Mouse (Mus musculus) kidney, postnatal 36 days (tissue): ENCODE data around the gene Gm17018.

Experiments
- DNase-seq, 2 experiments: peaks; one replicate each; pipeline ENCODE4 v3.0.0; 2021 to 2022; ENCODE audit warnings: mixed read lengths in 2 of 2

Gm17018 gene

DNA sequence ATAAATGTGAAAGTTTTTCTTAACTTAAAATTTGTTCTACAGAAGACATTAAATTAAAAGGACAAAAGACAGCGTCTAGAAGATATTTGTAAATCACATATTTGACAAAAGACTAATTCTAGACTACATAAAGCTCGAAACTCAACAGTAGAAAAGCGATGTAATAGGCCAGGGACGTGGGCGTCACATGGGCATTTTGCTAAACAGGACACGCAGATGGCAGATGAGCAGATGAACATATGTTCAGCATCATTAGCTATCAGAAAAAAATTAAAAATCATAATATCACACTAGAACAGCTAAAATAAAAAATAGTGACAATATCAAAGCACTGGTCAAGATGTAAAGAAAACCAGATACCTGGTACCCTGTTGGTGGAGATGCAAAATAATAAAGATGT is 29.3 kb downstream of the Gm17018 start:
- DNase-seq, result no peak

GRCm38 (mm10) chr19:45591704-45592103 is 31.3 kb downstream of the Gm17018 start:
- peak; percentile 69 to 87 for DNase-seq

DNA sequence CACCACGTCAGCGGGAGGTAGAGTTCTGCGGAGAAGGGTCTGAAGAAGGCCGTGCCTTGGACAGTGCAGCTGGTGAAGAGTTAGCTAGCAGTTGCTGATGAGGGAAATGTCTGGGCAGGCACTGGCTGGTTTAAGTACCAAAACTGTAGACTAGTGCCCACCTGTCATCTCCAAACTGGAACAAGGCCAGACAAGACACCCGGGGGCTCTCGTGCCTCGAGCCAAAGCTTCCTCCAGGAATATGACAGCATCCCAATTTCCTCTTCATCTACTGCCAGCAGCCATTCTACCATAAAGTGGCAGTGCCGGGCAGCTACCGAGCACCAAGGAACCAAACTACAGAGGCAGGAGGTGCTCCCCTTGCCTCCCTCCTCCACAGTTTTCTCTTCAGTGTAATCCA is 32.5 kb downstream of the Gm17018 start:
- no peak for DNase-seq

DNA sequence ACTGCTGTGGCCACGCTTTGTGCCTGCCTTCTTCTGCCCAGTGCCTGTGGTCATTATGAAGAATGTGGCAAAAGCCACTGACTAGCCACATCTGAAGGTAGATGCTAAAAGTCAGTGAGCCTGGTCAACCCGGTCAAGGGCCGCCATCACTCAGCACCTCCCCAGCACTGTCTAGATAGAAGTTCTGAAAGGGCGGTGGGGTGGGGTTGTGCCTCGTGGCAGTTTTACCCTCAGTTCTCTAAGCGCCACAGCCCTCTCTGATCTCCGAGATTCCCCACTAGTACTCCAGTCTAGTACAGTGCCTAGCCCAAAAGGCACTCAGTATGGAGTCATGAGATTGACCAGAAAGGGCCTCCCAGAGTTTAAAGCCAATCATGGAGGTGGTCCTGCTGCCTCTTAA is 33.7 kb downstream of the Gm17018 start:
- no peak for DNase-seq

- DNase-seq, result no peak
Measured at GRCm38 (mm10) chr19:45595481-45595880, 35.1 kb downstream of the Gm17018 start.

GRCm38 (mm10) chr19:45596019-45596418 is 35.6 kb downstream of the Gm17018 start:
- no peak for DNase-seq

DNA sequence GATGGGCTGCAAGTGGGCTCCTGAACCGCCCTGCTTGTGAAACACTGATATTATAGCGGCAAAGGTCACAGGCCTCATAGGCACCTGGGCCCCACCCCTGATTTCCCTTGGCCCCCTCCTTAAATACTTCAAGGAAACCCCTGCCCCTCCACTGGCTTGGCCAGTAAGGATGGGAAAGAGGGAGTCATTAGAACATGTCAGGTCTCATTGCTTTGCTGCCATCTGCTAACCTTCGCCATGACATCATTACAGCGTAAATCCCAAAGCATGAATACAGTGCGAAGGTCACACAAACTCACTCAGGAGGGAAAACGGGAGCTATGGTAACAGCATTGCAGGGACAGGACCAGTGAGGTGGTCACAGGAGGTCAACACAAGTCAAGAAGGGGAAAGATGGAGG is 36.0 kb downstream of the Gm17018 start:
- no peak for DNase-seq

GRCm38 (mm10) chr19:45597106-45597505 is 36.7 kb downstream of the Gm17018 start:
- no peak for DNase-seq

DNA sequence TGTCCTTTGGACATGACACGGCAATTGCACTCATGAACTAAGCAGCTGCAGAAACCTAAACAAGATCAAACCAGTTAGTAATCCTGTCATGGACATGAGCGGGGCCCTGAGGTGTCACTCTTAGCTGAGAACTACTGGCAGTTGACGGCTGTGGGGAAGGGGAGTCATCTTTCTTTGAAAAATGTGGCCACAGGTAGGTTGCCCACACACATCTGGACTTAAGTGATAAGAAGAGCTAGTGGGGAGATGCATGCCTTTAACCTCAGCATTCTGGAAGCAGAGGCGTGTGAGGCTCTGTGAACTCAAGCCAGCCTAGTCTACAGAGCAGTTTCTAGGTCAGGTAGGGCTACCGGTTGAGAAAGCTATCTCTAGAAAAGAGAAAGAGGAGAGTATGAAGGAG is 42.2 kb downstream of the Gm17018 start:
- no peak for DNase-seq

DNA sequence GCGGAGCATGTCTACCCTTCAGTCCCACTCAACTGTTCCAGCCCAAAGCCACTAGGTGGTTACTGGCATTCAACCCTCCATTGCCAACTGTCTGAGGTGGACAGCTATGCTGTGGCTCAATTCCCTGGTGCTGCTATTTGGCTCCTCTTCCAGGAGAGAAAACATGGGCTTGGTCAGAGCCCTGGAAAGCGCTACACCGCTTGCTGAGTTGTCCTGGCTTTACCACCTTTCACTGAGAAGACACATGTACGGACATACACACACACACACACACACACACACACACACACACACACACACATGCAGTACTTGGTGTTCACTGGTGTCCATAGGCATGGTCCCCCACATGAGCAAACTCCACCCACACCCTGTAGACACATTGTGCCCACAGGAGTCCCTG is 46.3 kb downstream of the Gm17018 start:
- no peak for DNase-seq

GRCm38 (mm10) chr19:45607479-45607878 is 47.1 kb downstream of the Gm17018 start:
- DNase-seq, result no peak

- no peak for DNase-seq
Measured at GRCm38 (mm10) chr19:45608648-45609339, 48.4 kb downstream of the Gm17018 start.

DNA sequence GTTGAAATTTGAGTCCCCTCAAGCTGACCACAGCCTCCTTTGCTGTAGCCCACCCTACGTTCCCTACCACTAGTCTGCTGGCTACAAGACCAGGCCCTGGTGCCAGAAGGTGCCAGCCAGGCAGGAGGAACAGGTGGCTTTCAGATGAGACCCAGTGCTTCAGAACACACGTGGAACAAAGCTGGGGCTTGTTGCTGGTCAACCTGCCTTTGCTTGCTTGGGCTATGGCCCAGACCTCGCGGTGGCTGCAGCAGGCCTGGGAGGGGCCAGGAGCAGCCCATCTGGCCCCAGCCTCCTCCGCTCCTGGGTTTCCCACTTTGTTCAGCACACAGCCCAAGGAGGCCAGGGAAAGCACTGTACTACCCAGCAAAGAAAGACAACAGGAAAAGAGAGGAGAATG is 50.4 kb downstream of the Gm17018 start:
- no peak for DNase-seq

DNA sequence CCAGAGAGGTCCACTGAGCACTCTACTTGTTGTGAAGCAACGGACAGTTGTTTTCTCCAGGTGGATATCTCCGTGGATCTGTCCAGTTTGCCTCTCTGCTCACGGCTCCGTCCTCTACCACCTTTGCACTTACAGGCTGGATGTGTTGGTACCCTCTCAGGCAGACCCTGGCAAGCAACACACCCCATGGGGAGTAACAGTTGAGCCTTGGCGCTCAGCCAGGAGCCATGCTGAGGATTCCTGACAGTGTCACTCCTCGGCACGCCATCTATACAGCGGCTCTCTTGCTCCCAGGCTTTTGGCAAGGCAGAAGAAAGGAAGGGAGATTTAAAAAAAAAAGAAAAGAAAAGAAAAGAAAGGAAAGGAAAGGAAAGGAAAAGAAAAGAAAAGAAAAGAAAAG is 54.0 kb downstream of the Gm17018 start:
- peak in 1 of 2 experiments; percentile 20 for DNase-seq

DNA sequence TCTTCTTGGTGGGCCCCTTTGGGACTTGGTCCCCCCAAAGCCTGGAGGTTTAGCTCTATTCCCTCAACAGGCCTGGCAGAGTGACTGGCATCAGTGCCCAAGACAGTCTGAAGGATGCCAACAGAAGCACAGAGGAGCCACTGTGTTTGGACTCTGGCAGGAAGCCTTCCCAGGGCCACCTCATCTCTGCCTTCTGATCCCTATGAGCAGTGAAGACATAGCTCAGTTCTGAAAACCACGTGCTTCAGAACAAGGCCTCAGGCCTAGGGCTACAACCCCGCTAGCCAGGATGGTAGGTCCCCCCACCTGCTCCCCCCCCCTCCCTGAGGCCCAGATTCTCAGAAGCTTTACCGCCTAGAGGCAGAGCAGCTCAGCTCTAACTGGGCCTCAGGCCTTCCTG is 54.5 kb downstream of the Gm17018 start:
- no peak for DNase-seq

DNA sequence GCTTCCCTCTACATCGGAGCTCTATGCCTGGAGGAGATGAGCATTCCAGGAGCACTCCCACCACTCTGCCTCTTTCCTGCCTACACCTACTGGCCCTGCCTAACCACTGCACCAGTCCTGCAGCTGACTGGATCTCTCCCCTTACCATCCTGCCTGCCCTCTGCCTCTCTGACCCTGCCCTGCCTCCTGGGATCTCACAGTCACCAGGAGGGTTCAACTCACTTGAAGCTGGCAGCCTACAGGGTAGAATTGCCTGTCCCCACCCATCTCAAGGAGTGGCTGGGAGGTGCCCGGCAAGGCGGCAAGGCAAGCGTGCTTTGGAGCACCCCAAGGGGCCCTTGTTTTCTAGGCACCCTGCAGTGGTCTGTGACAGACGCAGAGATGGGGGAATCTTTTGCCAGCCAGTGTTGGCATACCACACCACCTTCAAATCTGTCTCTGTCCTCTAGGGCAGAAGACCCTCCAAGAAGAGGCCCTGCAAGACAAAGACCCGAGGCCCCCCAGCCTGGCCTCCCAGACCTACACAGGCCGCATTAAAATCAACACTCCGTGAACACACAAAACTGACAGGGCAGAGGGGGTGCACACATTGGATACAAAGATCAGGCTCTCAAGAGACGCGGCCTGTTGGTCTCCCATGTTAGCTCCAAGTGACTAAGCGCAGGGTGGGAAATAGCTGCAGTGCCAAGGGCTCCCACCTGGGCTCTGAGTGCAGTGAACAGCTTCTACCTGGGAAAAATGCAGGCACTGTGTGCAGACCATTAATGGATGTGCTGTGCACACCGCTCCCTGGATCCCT is 55.2 kb downstream of the Gm17018 start:
- DNase-seq, result no peak

- DNase-seq, result no peak
Measured at GRCm38 (mm10) chr19:45616214-45616518, 55.8 kb downstream of the Gm17018 start.

DNA sequence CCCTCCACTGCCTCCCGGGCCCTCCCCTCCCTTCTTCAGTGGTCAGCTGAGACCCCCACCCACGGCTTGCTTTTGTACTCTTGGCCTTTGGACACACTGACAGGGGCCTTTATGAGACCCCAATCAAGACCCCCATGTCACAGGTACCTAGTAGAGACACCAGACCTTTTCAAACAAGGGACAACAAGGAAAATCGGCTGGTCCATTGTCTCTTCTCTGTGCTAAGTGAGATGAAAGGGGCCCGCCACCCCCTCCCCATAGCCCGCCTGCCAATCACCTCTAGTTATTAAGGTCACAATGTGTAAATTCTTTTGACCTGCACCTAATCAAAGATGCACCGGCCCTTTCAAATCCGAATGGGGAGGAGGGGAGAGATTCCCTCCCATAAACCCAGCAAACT is 56.3 kb downstream of the Gm17018 start:
- DNase-seq, result no peak

GRCm38 (mm10) chr19:45618184-45618583 is 57.8 kb downstream of the Gm17018 start:
- DNase-seq, result no peak

DNA sequence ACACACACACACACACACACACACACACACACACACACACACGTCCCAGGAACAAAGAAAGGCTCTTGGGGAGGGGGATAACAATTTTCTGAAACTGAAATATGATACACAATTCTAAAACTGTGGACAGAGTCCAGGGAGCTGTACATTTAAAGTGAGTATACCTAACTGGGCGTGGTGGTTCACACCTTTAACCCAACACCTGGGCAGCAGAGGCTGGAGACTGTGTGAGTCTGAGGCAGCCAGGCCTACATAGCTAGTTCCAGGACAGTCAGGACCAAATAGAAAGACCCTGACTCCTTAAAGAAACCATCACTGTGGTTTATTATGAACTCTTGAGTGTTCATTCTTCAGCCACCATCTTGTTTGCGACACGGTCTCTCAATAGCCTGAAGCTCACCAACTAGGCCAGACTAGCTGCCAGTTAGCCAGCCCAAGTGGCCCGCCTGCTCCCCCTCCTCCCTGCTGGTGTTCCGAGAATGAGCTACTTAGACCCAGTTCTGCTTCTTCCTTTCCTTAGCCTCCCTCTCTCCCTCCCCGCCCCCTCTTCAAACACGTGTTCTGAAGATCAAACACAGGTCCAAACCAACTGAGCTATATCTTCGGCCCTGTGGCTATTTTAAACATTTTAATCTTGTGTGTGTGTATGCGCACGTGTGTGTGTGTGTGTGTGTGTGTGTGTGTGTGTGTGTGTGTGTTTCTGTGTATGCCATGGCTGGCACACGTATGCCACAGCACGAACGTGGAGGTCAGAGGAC is 59.5 kb downstream of the Gm17018 start:
- DNase-seq, result no peak

DNA sequence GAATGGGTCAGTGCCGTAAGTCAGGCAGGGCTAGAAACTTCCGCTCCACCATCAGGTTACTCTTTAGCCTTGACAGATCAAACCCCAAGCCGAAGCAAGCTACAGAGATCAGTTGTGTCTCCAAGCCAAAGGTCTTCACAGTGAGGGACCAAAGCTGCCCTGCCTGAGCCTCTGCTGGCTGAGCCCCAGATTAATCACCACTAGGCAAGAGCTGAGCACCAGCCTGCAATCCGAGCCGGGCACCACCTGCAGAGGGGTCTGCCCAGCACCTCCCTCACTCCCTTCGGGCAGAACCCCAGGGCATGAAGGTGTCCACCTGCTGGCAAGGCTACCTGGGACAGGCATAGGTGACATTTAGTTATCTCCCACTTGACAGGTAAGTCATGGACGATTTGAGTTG is 60.6 kb downstream of the Gm17018 start:
- peak; percentile 18 to 47 for DNase-seq

- DNase-seq, result no peak
Measured at GRCm38 (mm10) chr19:45622144-45622543, 61.7 kb downstream of the Gm17018 start.

- DNase-seq, result no peak
Measured at GRCm38 (mm10) chr19:45623710-45624109, 63.3 kb downstream of the Gm17018 start.

- DNase-seq, result no peak
Measured at GRCm38 (mm10) chr19:45627036-45627435, 66.6 kb downstream of the Gm17018 start.
